Comparison of ENCODE assay signal across 1 mouse cellular context in genomic region chr17:34910982-34911381, GRCm38 (mm10).
TF ChIP-seq lines count a peak whose summit lies in the region.

No protein-coding gene starts in this region.

TF ChIP-seq in CH12.LX, 34 proteins besides CTCF, POLR2A, EP300 and RAD21:
- TF ChIP-seq ZC3H11A (IDR thresholded peaks at IDR 0.05; ENCODE audit: low read depth, low read length) (no peak), ELF1 (IDR thresholded peaks at IDR 0.05; ENCODE audit: low read depth, low read length) (peak; percentile 59)
